8 mouse cellular contexts compared by ENCODE assay signal in genomic region chr12:76015489-76015888, GRCm38 (mm10).
A peak's percentile ranks its signal among the peaks of the same experiment; 100 is the strongest.
DNase-seq lines count a peak whose midpoint lies in the region; ATAC-seq lines count a peak whose summit lies in the region.

No protein-coding gene starts in this region.

- no peak overlapping the region for H3K4me3 ChIP-seq in embryonic facial prominence, embryonic 13.5 days
- H3K4me3 ChIP-seq in embryonic facial prominence, embryonic 10.5 days: no peak overlapping the region
- H3K4me3 ChIP-seq in hindbrain, embryonic 14.5 days (replicated peaks; ENCODE audit: low read length): no peak overlapping the region
- no peak overlapping the region for H3K4me3 ChIP-seq in hindbrain, embryonic 12.5 days

- 0 out of 2 replicates have a peak, but pooled peaks cover 4% of the 10 kb centered on the region for H3K4me1 ChIP-seq in embryonic facial prominence, embryonic 13.5 days
- no peaks in the 10 kb centered on the region for H3K4me1 ChIP-seq in embryonic facial prominence, embryonic 10.5 days
- no peaks in the 10 kb centered on the region for H3K4me1 ChIP-seq in hindbrain, embryonic 14.5 days (replicated peaks; ENCODE audit: control insufficient read depth, insufficient read depth, low read length)
- no peaks in the 10 kb centered on the region for H3K4me1 ChIP-seq in hindbrain, embryonic 12.5 days

- DNase-seq in embryonic facial prominence, embryonic 10.5 days (ENCODE audit: low spot score): no peak
- DNase-seq in cerebellum, adult 9-10 months: peak; percentile 19
- peak; percentile 75 for DNase-seq in kidney, postnatal 10 days
- peak; percentile 36 for DNase-seq in ovary, postnatal 36 days (ENCODE audit: low spot score)
- DNase-seq in hindbrain, embryonic 14.5 days (ENCODE audit: low spot score): no peak
- no peak for DNase-seq in embryo, embryonic 9.5 days (ENCODE audit: extremely low spot score)

- 75% methylated on average over 11 of the region's 11 CpGs for WGBS in embryonic facial prominence, embryonic 13.5 days
- 92% methylated on average over 11 of the region's 11 CpGs for WGBS in embryonic facial prominence, embryonic 10.5 days
- WGBS in hindbrain, embryonic 14.5 days: 89% methylated on average over 11 of the region's 11 CpGs
- 92% methylated on average over 11 of the region's 11 CpGs for WGBS in hindbrain, embryonic 12.5 days

- H3K36me3 ChIP-seq in embryonic facial prominence, embryonic 13.5 days: peaks cover 18% of the 10 kb centered on the region; the same call in 1 of the 2 replicates
- H3K36me3 ChIP-seq in embryonic facial prominence, embryonic 10.5 days (replicated peaks): peaks cover 66% of the 10 kb centered on the region
- H3K36me3 ChIP-seq in hindbrain, embryonic 14.5 days (replicated peaks; ENCODE audit: control insufficient read depth, insufficient read depth): peaks cover 20% of the 10 kb centered on the region; the same call in 1 of the 2 replicates
- peaks cover 38% of the 10 kb centered on the region for H3K36me3 ChIP-seq in hindbrain, embryonic 12.5 days

- H3K4me2 ChIP-seq in embryonic facial prominence, embryonic 13.5 days: no peak overlapping the region
- H3K4me2 ChIP-seq in hindbrain, embryonic 14.5 days (replicated peaks): no peak overlapping the region
- H3K4me2 ChIP-seq in hindbrain, embryonic 12.5 days (replicated peaks): no peak overlapping the region

- ATAC-seq in embryonic facial prominence, embryonic 13.5 days (ENCODE audit: insufficient number of reproducible peaks, insufficient read depth, low FRiP score, low TSS enrichment, low read depth): no peak
- ATAC-seq in hindbrain, embryonic 14.5 days (ENCODE audit: low FRiP score): no peak
- ATAC-seq in hindbrain, embryonic 12.5 days (ENCODE audit: low FRiP score): no peak

- H3K27me3 ChIP-seq in embryonic facial prominence, embryonic 13.5 days: no peaks in the 10 kb centered on the region
- H3K27me3 ChIP-seq in embryonic facial prominence, embryonic 10.5 days (replicated peaks; ENCODE audit: low read depth, poor library complexity, severe bottlenecking): no peaks in the 10 kb centered on the region
- no peaks in the 10 kb centered on the region for H3K27me3 ChIP-seq in hindbrain, embryonic 14.5 days (ENCODE audit: control insufficient read depth, insufficient read depth, low read length)
- no peaks in the 10 kb centered on the region for H3K27me3 ChIP-seq in hindbrain, embryonic 12.5 days

- peak overlapping the region; percentile 57; the same call in 1 of the 2 replicates for H3K27ac ChIP-seq in embryonic facial prominence, embryonic 13.5 days
- no peak overlapping the region for H3K27ac ChIP-seq in embryonic facial prominence, embryonic 10.5 days (replicated peaks)
- no peak overlapping the region for H3K27ac ChIP-seq in hindbrain, embryonic 14.5 days
- H3K27ac ChIP-seq in hindbrain, embryonic 12.5 days: no peak overlapping the region

- H3K9me3 ChIP-seq in embryonic facial prominence, embryonic 13.5 days: no peaks in the 10 kb centered on the region
- H3K9me3 ChIP-seq in embryonic facial prominence, embryonic 10.5 days: no peaks in the 10 kb centered on the region
- H3K9me3 ChIP-seq in hindbrain, embryonic 14.5 days (ENCODE audit: control insufficient read depth, low read length): no peaks in the 10 kb centered on the region
- H3K9me3 ChIP-seq in hindbrain, embryonic 12.5 days (replicated peaks): no peaks in the 10 kb centered on the region

- H3K9ac ChIP-seq in embryonic facial prominence, embryonic 13.5 days: no peak overlapping the region
- no peak overlapping the region for H3K9ac ChIP-seq in hindbrain, embryonic 14.5 days
- H3K9ac ChIP-seq in hindbrain, embryonic 12.5 days: no peak overlapping the region

Comparison
In these comparisons a context has a peak if more than half of its experiments do, and no peak if none do; other contexts are left out.
1. DNase-seq: peak in cerebellum, adult 9-10 months (single experiment), kidney, postnatal 10 days (single experiment) and ovary, postnatal 36 days (single experiment); none in embryonic facial prominence, embryonic 10.5 days (single experiment), hindbrain, embryonic 14.5 days (single experiment) and embryo, embryonic 9.5 days (single experiment).